Mouse (Mus musculus): ENCODE results near the gene Slc34a3.

DNA sequence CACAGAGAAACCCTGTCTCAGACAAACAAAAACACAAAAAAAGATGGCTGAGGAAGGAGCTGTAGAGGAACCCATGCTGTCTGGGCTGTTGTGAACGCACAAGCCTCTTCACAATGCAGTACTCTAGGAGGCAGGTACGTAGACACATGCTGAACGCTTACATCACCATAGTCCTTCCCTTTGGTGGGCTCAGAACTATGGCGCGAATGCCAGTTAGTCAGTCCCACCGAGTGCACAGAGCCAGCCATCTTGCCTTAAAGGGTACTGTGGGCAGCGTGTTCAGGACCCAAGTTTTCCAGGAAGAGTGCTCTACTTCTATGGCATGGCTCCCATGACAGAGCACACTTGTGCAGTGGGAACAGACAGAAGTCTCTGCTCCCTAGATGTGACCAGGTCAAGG, 49.7 kb downstream of the Slc34a3 start:
- TF ChIP-seq CTCF (IDR thresholded peaks at IDR 0.05; ENCODE audit: borderline replicate concordance, extremely low read depth, insufficient read depth, insufficient read length) (no peak), POLR2A (IDR thresholded peaks at IDR 0.05; ENCODE audit: borderline replicate concordance, extremely low read depth, insufficient read depth, insufficient read length, poor library complexity, severe bottlenecking) (no peak)
